Mouse (Mus musculus): ENCODE measurements around the gene Fndc3b. TPM values are rescaled to one million over a fixed set of nuclear protein-coding genes. Genes with fewer than 3 reads are reported as not detected.

Fndc3b gene
- polyA plus RNA-seq, 1 experiment from 2014 or later, result 16.7 TPM

- peaks cover 91% of the 10 kb centered on the region for H3K79me2 ChIP-seq (ENCODE audit: inconsistent target)
- H3K36me3 ChIP-seq (ENCODE audit: inconsistent target), result no peaks in the 10 kb centered on the region
- 94% methylated on average over 6 of the region's 7 CpGs for WGBS (ENCODE audit: missing documents)
- no peak overlapping the region for H3K4me3 ChIP-seq (ENCODE audit: inconsistent target)
- H3K27ac ChIP-seq, result no peak overlapping the region
Measured at GRCm38 (mm10) chr3:27631112-27631511, 80.0 kb downstream of the Fndc3b start.

DNA sequence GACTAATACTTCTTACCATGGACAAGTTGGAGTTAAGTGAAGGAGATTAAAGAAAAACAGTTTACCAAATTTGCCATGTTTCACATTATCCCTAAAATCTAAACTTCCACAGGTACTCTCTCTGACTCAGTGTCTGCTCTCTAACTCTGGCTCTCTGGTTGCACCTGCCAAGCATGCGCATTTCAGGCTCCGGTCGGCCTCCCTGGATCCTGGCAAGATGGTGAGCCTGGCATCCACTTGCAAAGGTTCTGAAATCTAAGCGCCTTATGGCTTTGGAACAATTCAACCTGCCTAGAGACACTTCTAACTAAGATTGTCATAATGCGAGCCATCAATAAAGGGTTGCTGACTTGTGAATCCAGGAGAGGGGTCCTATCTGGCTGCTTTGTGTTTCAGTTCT lies 81.4 kb downstream of the Fndc3b start:
- Histone ChIP-seq H3K36me3 (ENCODE audit: inconsistent target) (no peaks in the 10 kb centered on the region), H3K27ac (no peak overlapping the region), H3K4me3 (ENCODE audit: inconsistent target) (no peak overlapping the region), H3K79me2 (ENCODE audit: inconsistent target) (peaks cover 77% of the 10 kb centered on the region)
- WGBS (ENCODE audit: missing documents), result 89% methylated on average over 5 of the region's 5 CpGs

GRCm38 (mm10) chr3:27626301-27626700 lies 84.8 kb downstream of the Fndc3b start:
- peaks cover 62% of the 10 kb centered on the region for H3K79me2 ChIP-seq (ENCODE audit: inconsistent target)
- no peak overlapping the region for H3K4me3 ChIP-seq (ENCODE audit: inconsistent target)
- no peaks in the 10 kb centered on the region for H3K36me3 ChIP-seq (ENCODE audit: inconsistent target)
- 90% methylated on average over 6 of the region's 8 CpGs for WGBS (ENCODE audit: missing documents)
- H3K27ac ChIP-seq, result no peak overlapping the region

DNA sequence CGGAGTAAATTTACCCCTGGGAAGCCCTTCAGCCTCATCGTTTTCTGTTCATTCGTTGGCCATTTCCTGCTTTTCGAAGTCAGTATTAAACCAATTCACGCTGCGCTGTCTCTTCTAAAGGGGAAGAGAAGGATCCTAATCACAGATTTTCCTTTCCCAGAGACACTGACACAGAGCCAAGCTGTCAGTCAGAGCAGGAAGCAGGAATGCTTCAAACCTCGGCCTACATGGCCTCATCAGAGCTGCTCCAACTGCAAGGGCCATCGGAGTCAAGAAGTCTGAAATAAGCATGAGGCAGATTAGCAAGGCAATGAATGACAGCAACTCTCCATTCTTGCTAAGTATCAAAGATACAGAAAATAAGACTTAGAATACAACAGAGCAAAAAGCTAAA lies 85.5 kb downstream of the Fndc3b start:
- H3K4me3 ChIP-seq (ENCODE audit: inconsistent target), result no peak overlapping the region
- peaks cover 62% of the 10 kb centered on the region for H3K79me2 ChIP-seq (ENCODE audit: inconsistent target)
- no peaks in the 10 kb centered on the region for H3K36me3 ChIP-seq (ENCODE audit: inconsistent target)
- 0 out of 2 replicates have a peak overlapping the region, but pooled peaks have one; percentile 5 for H3K27ac ChIP-seq
- 58% methylated on average over 8 of the region's 8 CpGs for WGBS (ENCODE audit: missing documents)

DNA sequence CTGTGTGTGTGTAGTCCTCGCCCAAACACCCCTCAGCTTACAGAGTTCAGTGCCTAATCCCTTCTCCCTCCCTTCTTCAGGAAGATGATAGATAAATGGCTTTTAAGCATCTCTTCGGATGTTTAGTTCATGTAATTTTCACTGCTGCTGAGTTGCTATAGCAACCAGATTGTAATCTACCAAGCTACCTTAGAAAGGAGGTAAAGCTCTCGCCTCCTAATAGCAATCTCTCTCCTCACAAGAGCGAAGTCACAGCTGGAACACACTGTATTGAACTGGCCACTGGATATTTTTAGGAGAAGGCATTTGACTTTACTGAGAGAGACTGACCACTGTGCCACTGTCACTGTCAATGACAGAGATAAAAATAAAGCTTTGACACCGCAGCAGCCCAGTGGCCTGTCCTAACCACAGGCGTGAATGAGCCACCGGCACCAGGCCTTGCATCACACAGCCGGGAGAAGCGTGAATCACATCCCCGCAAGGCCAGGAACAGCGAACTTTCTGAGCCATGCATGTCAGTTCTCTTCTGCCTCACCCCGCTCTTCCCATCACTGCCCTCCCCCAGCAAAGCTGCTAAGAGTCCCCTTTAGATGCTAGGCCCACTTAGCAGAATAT lies 86.0 kb downstream of the Fndc3b start:
- 48% methylated on average over 12 of the region's 12 CpGs for WGBS (ENCODE audit: missing documents)

DNA sequence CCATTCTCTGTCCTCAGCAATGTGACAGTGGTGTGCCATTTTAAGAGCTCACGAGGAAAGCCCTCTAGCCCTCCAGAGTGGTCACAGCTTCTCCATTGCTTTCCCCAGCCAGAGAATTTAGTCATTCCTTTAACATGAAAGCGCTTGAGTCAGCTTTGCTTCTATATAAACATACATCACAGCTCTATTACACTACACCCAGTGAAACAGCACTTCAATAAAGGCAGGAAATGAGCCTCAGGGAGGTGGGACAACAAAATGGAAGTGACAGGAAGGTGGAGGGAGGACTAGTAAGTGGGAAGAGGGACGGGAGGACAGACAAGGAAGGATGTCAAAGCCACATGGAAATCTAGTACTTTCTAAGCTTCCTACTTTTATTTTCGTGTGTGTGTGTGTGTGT lies 88.7 kb downstream of the Fndc3b start:
- H3K27ac ChIP-seq, result peak overlapping the region; percentile 27
- 48% methylated on average over 4 of the region's 4 CpGs for WGBS (ENCODE audit: missing documents)
- no peaks in the 10 kb centered on the region for H3K36me3 ChIP-seq (ENCODE audit: inconsistent target)
- peaks cover 52% of the 10 kb centered on the region for H3K79me2 ChIP-seq (ENCODE audit: inconsistent target)
- H3K4me3 ChIP-seq (ENCODE audit: inconsistent target), result no peak overlapping the region

More for the DNA sequence above, 86.0 kb downstream of the Fndc3b start:
- Histone ChIP-seq H3K4me3 (ENCODE audit: inconsistent target) (no peak overlapping the region), H3K27ac (0 out of 2 replicates have a peak overlapping the region, but pooled peaks have one; percentile 5), H3K36me3 (ENCODE audit: inconsistent target) (no peaks in the 10 kb centered on the region), H3K79me2 (ENCODE audit: inconsistent target) (peaks cover 62% of the 10 kb centered on the region)

GRCm38 (mm10) chr3:27621176-27621575 lies 89.9 kb downstream of the Fndc3b start:
- no peaks in the 10 kb centered on the region for H3K36me3 ChIP-seq (ENCODE audit: inconsistent target)
- WGBS (ENCODE audit: missing documents), result 86% methylated on average over 4 of the region's 4 CpGs
- no peak overlapping the region for H3K27ac ChIP-seq
- H3K4me3 ChIP-seq (ENCODE audit: inconsistent target), result no peak overlapping the region
- H3K79me2 ChIP-seq (ENCODE audit: inconsistent target), result peaks cover 48% of the 10 kb centered on the region

DNA sequence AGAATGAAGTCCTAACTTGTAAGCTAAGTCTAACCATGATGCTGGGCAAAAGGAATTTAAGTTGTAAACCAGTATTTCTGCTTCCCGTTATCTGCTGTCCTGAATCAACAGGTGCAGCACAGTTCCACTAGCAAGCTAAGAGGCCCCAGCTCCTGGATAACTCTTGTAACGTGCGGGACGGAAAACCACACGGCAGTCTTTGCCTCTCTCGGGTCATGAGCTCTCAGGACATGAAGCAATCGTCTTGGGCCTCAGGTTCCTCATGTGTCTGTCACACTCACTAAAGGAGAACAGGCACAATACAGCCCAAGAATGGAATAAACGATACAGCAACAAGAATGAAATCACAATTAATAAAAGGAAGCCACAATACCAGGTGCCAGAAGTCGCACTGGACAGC lies 93.4 kb downstream of the Fndc3b start:
- Histone ChIP-seq H3K4me3 (ENCODE audit: inconsistent target) (no peak overlapping the region), H3K79me2 (ENCODE audit: inconsistent target) (peaks cover 71% of the 10 kb centered on the region), H3K36me3 (ENCODE audit: inconsistent target) (no peaks in the 10 kb centered on the region), H3K27ac (peak overlapping the region; percentile 83)
- WGBS (ENCODE audit: missing documents), result 7% methylated on average over 9 of the region's 9 CpGs

GRCm38 (mm10) chr3:27617237-27617499 lies 93.9 kb downstream of the Fndc3b start:
- peaks cover 77% of the 10 kb centered on the region for H3K79me2 ChIP-seq (ENCODE audit: inconsistent target)
- no peaks in the 10 kb centered on the region for H3K36me3 ChIP-seq (ENCODE audit: inconsistent target)
- H3K27ac ChIP-seq, result peak overlapping the region; percentile 83
- H3K4me3 ChIP-seq (ENCODE audit: inconsistent target), result no peak overlapping the region
- 36% methylated on average over 1 of the region's 1 CpGs for WGBS (ENCODE audit: missing documents)

DNA sequence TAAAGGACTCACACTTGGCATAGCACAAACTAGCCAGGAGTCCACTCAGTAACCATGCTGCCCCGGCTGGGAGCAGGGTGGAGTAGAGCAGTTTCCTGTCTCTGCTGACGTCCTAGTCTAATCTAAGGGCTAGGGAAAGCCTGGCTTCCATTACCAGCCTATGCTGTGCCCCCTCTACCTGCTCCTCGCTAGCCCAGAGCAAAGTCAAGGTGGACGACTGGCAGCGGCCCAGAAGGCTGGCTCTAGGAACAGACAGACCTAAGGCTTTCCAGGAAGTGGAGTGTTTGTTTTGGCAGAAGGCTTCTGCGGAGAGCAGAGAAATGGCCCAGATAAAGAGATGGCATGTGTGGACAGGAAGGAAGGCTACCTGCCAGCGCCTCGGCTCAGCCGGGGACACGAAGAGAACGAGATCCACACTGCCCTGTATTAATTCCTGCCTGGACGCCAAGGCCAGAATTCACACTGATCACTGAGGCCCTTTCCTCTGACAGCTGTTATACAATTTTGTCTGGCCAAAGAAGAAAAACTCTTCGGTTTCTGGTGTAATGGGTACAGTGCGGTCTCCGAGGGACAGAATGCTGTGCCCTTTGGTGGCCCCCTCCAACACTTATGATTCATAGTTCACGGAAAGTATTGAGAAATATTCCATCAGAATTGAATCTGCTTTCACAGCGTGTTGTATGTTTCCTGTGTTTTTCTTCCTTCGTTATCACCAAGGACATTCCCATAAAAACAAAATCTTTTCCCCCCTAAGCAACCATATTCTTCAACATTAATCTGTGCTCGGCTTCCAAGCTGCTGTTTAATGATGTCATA lies 94.5 kb downstream of the Fndc3b start:
- WGBS (ENCODE audit: missing documents), result 17% methylated on average over 19 of the region's 19 CpGs
- Histone ChIP-seq H3K79me2 (ENCODE audit: inconsistent target) (peaks cover 77% of the 10 kb centered on the region), H3K27ac (peak overlapping the region; percentile 83), H3K4me3 (ENCODE audit: inconsistent target) (no peak overlapping the region), H3K36me3 (ENCODE audit: inconsistent target) (no peaks in the 10 kb centered on the region)

- peaks cover 66% of the 10 kb centered on the region for H3K79me2 ChIP-seq (ENCODE audit: inconsistent target)
- WGBS (ENCODE audit: missing documents), result 68% methylated on average over 8 of the region's 8 CpGs
- H3K36me3 ChIP-seq (ENCODE audit: inconsistent target), result no peaks in the 10 kb centered on the region
- H3K27ac ChIP-seq, result no peak overlapping the region
- no peak overlapping the region for H3K4me3 ChIP-seq (ENCODE audit: inconsistent target)
Measured at GRCm38 (mm10) chr3:27615479-27615878, 95.6 kb downstream of the Fndc3b start.

DNA sequence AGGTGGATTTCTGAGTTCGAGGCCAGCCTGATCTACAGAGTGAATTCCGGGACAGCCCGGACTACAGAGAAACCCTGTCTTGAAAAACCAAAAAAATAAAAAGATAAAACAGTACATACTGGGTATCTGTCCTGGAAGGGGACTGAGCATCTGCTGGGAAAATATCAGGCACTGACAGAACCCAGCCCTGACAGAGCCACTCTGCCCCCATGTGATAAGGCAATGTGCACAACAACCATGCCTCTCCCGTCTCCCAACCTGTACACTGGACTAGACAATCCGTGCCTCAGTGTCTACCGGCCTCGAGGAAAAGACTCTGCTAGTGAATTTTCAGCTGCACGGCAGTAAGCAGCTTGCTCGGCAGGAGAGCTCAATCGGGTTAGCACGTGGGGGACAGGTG lies 97.3 kb downstream of the Fndc3b start:
- WGBS (ENCODE audit: missing documents), result 95% methylated on average over 11 of the region's 11 CpGs

GRCm38 (mm10) chr3:27613011-27613410 lies 98.1 kb downstream of the Fndc3b start:
- H3K27ac ChIP-seq, result no peak overlapping the region
- H3K36me3 ChIP-seq (ENCODE audit: inconsistent target), result no peaks in the 10 kb centered on the region
- 61% methylated on average over 4 of the region's 4 CpGs for WGBS (ENCODE audit: missing documents)
- H3K4me3 ChIP-seq (ENCODE audit: inconsistent target), result no peak overlapping the region
- H3K79me2 ChIP-seq (ENCODE audit: inconsistent target), result peaks cover 55% of the 10 kb centered on the region

More for the DNA sequence above, 97.3 kb downstream of the Fndc3b start:
- Histone ChIP-seq H3K4me3 (ENCODE audit: inconsistent target) (no peak overlapping the region), H3K27ac (no peak overlapping the region), H3K36me3 (ENCODE audit: inconsistent target) (no peaks in the 10 kb centered on the region), H3K79me2 (ENCODE audit: inconsistent target) (peaks cover 56% of the 10 kb centered on the region)

DNA sequence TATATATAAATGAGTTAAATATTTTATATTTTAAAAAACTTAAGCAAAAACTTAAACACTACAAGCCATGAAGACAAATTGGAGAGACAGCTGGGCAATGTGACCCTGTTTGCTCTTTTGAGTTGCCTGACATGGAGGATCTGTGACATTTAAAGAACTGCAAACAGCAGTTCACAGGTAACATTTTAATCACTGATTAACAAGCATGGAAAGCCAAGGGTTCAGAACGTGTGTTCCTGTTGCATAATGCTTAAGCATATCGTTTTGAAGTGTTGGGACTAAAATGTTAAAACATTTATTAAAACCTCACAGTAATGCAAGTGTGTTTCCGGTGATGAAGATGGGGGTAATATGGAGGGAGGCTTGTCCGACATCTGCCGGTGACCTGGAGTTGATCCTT lies 99.1 kb downstream of the Fndc3b start:
- 79% methylated on average over 4 of the region's 5 CpGs for WGBS (ENCODE audit: missing documents)

GRCm38 (mm10) chr3:27610547-27610946 lies 100.6 kb downstream of the Fndc3b start:
- 73% methylated on average over 3 of the region's 4 CpGs for WGBS (ENCODE audit: missing documents)
- no peaks in the 10 kb centered on the region for H3K36me3 ChIP-seq (ENCODE audit: inconsistent target)
- H3K4me3 ChIP-seq (ENCODE audit: inconsistent target), result no peak overlapping the region
- H3K27ac ChIP-seq, result no peak overlapping the region
- peaks cover 63% of the 10 kb centered on the region for H3K79me2 ChIP-seq (ENCODE audit: inconsistent target)

More for the DNA sequence above, 99.1 kb downstream of the Fndc3b start:
- H3K27ac ChIP-seq, result no peak overlapping the region
- H3K79me2 ChIP-seq (ENCODE audit: inconsistent target), result peaks cover 64% of the 10 kb centered on the region
- no peak overlapping the region for H3K4me3 ChIP-seq (ENCODE audit: inconsistent target)
- H3K36me3 ChIP-seq (ENCODE audit: inconsistent target), result no peaks in the 10 kb centered on the region
